Mouse (Mus musculus): Measurements from ENCODE around the gene Kif24. TPM values are rescaled to one million over a fixed set of nuclear protein-coding genes. Genes with fewer than 3 reads are reported as not detected.
A peak's percentile ranks its signal among the peaks of the same experiment; 100 is the strongest.

The Kif24 gene
- total RNA-seq, 2 experiments from 2014 or later: 0.45 to 0.46 TPM

DNA sequence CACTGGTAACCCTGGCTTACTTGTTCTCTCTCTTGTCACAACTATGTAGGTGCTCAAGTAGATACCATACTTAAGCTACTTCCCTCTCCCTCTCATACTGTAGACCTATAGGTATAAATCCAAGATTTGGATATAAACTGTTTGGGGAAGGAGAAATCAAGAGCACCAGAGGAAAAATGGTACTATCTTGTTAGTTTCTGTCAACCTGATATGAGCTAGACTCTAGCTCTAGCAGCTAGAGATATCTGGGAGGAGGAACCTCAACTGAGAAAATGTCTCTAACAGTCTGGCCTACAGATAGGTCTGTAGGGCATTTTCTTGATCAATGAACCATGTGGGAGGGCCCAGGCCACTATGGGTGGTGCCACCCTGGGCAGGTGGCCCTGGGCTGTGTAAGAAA, 63.5 kb downstream of the Kif24 start:
- DNase-seq: no peak

DNA sequence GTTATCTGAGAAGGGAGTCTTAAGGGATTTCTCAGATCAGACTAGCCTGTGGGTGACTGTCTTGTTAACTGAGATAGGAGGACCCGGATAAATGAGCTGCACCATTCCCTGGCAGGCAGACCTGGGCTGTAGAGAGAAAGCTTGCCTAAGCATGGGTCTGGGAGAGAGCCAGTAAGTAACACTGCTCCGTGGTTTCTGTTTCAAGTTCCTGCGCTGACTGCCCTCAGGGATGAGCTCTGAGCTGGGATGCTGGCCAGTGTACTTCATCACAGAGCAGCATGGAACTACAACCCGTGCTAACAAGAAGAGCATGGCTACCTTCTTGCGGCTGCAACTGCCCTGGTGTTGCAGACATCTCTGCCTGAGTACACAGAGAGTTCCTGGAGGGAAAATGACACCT, 64.8 kb downstream of the Kif24 start:
- peak in 1 of 2 experiments; percentile 54 for DNase-seq

DNA sequence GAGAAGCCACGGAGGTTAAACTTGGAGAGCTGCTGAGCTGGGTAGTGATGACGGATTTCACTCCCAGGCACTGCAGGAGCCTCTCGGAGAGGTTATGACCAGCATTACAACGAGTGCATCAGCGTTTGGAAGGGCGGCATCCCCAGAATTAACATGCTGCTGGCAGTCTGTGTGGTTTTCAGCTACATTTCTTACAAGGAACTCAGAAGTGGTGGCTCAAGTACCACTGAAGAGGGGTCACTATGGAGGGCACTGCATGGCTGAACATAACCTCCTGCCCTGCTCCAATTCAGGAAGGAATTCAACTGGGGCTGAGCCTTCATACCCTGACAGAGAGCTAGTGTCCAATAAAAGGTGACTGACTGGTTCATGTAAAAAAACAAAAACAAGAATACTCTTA, 66.3 kb downstream of the Kif24 start:
- no peak for DNase-seq

DNA sequence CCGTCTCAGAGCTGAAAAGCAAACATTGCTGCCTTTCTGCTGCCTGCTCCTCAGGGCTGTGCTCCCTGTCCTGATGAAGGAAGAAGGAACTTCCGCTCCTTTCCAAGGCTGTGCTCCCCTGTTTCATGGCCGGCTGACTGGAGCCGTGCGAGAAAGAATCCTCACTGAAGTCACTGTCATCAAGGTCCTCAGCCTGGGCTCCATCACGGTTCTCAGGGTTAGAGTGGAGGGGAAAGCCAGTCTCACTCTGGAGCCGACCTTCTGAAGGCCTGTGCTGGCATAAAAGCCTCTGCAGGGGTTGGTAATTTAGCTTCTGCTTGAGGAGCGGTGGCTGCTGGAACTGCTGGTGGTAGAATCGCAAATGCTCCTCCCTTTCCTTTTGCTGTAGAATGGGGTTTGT, 70.0 kb downstream of the Kif24 start:
- DNase-seq: no peak

DNA sequence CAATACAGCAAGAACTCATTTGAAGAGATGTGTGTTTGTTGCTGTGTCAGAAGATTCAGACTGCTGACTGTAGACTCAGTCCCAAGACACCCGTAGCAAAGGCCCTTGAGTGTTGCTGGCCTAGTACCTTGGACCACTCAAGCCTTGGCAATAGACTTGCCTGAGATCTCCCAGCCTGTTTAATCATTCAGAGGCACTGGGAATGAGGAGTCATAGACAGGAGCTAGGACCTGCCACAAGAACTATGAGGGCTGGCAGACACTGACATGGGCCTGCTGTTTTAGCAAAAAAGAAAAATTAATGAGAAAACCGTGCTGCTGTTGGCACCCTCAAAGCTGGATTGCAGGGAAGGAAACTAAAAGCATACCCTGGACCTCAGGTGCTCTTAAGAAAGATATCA, 73.7 kb downstream of the Kif24 start:
- no peak for DNase-seq

DNA sequence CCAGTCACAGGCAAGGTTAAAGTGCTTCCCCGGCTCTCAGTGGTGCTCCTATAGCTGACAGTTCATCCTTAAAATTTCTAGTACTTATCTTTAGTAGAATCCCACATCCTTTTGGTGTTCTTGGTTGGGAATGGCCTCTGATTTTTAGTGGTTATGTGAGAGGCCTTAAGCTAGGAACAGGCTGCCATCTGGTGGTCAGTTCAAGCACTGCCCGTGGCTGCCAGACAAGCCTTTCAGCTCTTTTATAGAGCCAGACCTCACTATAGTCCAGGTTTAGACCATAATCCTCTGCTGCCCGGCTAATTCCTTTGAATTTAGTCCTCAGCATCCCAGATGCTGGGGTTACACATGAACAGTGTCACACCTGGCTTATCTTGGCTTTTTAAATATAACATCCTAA, 74.6 kb downstream of the Kif24 start:
- DNase-seq: peak; percentile 76 to 91

DNA sequence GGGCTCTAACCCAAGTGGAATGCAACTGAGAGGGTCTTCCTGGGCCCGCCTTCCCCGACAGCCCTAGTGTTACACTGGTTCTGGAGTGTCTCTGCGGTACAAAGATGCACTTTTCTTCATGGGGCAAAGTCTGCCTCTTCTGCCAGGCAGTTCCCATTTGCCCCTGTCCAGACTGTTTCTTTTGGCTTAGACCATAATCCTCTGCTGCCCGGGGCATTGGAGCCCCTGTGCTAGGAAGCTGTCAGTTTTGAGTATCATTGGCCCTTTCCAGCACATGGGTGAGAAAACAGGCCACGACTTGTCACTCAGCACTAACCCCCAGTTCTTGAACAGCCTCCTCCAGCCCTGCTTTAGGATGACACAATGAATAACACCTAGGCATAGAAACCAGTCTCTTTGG, 75.4 kb downstream of the Kif24 start:
- DNase-seq: no peak

DNA sequence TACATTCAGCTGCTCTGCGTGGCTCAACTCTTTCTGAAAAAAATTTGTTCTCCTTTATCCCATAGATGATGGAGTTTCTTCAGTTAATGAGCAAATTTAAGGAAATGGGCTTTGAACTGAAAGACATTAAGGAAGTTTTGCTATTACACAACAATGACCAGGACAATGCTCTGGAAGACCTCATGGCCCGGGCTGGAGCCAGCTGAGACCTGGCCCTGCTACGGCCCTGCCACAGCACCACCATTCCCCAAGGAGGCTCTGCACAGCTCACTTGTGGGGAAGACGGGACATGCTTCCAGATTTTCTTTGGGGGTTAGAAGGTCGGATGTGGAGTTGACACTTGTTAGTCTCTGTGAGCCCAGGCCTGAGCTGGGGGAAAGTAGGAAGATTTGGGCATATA, 76.1 kb downstream of the Kif24 start:
- peak in 1 of 2 experiments; percentile 22 for DNase-seq

DNA sequence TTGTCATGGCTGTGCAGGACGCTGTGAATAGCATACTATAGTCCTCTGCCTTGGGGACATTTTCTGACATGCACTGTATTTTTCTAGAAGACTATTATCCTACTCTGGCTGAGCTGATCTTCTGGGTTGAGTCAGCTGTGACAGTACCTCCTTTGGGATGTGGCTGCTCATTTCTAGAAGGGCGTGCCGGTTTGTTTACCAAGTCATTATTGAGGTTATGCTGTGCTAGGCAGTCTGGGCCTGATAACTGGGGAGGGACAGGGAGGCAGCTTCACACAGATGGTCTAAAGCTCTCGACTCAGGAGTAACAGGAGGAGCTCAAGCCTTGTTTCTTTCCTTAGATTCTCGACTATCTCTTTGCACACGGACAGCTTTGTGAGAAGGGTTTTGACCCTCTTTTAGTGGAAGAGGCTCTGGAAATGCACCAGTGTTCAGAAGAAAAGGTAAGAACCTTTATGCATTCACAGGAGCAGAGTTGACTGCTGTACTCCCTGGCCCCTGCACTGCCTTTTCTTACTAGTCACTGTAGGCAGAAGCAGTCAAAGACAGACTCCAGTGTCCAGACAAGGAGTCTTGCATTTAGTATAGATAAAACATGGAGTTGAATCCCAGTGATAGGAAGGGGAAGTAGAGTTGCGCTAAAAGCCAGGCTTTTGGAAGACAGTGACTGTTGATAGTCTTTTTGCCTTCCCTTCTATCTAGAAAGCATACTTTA, 76.8 kb downstream of the Kif24 start:
- peak in 1 of 2 experiments; percentile 57 for DNase-seq

DNA sequence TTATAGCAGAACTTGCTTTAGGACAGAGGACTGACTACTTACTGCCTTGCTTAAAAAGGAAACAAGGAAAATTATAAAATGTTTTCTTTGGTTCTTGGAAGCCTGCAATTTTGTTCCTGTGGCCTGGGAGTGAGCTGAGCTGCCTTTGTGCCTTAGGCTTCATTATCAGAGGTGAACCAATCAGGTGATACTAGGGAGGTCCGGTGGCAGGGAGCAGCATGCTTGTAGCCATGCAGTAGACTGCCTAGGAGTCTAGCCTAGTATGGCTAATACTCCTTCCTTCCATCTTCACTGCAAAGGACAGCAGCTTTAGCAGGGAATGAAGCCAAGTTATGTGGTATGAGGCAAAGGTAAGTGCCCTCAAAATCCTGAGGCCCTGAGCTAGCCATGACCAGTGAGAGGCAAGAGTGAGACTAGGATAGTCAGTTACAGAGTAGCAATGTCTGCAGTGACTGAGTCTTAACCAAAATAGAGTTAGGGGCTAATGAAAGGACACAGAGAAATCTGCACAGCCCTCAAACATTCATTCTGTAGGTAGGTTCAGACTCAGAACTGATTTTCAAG, 78.2 kb downstream of the Kif24 start:
- DNase-seq: no peak

DNA sequence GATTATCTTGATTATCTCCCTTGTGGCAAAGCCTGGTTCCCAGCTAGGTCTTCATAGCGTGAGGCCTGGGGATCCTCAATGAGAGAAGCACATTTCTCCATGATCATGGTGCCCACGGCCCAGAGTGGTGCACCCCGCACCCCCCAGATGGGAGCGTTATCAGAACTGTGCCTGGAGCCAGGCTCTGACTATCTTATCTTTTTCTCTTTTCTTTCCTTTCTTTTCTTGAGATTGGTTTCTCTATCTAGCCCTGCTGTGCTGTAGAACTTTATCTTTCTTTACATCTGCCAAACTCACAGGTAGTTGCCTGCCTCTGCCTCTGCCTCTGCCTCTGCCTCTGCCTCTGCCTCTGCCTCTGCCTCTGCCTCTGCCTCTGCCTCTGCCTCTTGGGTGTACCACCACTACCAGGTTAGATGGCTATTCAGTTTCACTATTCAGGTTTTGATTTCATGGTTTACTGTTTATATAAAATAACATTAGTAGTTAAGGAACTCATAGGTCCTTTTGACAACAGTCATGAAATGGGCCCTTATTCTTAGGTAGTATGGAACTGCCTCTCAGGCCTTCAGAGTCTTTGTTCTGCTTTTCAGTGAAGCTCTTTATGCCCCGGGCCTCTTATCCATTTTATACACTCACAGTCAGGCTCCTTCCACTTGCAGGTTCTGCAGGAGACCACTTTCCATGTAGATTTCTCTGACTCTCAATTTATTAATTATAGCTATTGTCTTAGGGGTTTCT, 83.3 kb downstream of the Kif24 start:
- no peak for DNase-seq

DNA sequence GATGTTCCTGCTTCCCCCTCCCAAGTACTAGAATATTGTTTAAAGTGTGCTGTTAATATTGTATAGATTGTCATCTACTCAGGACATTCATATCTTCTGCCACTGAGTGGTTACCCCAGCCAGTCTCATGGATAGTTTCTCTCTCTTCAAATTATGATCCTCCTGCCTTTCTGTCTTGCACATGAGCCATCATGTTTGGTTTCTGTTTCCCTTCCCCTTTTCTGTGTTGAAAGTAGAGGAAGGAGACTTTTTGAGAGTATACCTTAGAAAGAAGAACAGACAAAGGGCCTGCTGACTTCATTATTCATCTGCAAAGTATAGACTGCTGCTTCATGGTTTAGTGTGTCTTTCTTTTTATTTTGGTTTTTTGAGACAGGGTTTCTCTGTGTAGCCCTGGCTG, 87.1 kb downstream of the Kif24 start:
- peak in 1 of 2 experiments; percentile 16 for DNase-seq

DNA sequence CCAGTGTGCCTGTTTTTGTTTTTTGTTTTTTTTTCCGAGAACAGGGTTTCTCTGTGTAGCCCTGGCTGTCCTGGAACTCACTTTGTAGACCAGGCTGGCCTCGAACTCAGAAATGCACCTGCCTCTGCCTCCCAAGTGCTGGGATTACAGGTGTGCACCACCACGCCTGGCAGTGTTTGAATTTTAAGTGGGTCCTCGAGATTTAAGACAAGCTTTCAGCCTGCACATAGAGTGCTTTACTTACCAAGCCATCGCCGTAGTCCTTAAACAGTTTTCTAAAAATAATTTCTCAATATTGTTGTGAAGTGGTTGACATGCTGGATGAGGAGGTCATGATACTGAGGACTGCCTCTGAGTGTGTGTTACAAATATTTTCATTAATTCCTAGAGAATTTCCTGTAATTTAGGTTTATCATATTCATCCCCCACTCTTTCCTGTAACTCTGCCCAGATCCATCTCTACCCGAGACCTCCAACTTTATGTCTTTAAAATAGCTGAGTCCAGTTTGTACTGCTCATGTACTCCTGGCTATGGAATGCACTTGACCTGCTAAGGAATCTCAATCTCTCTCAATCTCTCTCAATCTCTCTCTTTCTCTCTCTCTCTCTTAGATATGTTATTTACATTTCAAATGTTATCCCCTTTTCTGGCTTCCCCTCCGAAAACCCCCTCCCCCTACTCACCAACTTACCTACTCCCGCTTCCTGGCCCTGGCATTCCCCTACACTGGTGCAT, 94.8 kb downstream of the Kif24 start:
- no peak for DNase-seq

DNA sequence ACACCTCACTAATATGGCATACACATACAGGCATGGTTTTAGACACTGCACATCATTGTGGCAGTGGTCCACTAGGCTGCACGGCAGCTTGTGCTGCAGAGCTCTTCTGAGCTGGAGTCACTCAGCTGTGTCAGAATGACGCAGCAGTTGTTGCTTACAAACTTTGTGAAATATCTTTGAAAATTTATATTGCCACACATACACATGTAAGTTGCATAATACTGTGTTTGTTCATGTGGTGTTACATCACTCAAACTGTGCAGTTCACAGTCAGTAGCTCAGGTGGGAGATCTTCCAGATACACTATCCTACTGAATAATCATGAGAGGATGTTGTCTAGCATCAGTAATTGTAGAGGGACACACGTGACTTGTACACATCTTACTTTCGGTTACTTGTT, 96.5 kb downstream of the Kif24 start:
- DNase-seq: no peak

DNA sequence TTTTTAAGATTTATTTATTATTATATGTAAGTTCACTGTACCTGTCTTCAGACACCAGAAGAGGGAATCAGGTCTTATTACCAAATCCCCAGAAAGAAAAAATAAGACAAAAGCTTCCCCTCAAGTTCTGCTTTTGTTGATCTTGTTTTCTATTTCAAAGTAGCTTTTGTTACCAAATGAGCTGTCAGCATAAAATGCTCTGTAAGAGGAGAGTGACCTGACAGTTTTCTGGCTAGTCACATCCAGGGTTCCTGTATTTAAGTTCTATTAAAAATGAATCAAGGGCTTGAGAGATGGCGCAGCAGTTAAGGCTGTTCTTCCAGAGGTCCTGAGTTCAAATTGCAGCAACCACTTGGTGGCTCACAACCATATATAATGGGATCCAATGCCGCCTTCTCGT, 103.6 kb downstream of the Kif24 start:
- no peak for DNase-seq

DNA sequence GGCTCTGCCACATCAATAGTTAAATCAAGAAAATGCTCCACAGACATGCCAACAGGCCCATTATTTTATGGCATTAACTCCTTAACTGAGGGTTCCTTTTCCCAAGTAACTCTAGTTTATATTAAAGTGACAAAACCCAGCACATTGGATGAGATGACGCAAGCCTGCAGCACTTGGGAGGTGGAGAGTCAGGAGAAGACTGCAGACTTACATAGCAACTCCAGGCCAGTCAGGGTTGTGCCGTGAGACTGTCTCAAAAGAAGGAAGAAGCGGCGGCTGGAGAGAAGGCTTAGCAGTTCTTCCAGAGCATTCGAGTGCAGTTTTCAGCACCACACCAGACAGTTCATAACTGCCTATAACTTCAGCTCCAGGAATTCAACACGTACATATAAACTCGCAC, 105.3 kb downstream of the Kif24 start:
- peak in 1 of 2 experiments; percentile 8 for DNase-seq

DNA sequence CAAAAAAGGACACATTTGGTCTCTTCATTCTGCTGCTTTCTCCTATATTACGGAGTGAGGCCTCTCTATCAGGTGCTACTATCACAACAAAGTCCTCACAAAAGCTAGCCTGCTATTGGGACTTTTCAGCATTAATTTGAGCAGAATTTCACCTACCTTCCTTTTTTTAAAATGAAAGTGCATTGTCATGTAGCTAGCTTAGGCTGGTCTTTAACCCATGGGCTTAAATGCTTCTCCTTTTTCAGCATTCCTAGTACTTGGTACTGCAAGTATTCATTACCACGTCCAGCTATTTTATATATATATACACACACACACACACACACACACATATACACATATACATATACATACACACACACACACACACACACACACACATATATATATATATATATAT, 106.0 kb downstream of the Kif24 start:
- DNase-seq: no peak

DNA sequence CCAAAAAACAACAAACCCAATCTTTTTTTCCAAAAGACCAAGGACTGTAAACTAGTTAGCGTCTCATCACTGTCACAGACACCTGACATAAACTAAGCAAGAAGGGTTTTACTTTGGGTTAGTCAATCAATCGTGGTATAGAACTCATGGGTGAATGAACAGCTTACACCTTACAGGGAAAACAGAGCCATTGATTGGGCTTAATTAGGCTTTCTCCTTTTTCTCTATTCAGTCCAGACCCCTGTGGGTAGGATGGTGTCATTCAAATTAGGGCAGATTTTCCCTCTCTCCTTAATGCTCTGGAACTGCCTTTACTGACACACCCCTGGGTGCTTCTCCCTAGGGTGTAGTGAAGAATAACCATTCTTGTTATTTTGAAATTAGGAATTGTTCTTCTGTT, 107.5 kb downstream of the Kif24 start:
- no peak for DNase-seq

DNA sequence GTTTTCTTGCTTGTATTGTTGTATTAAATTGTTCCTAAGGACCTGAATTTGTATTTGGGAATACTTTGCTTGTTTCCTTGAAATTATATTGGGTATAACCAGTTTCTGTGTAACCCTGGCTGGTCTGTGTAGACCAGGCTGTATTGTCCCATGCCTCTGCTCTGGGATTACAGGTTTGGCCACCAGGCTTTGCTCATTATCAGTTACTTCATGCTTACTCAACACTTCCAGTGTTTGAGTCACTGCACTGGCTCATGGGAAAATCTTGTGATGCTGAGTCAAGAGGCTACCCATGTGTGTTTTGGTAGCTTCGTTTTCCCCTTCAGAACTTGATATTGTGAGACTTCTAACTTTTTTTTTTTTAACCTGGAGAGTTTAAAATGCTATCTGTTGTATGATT, 111.4 kb downstream of the Kif24 start:
- peak in 1 of 2 experiments; percentile 7 for DNase-seq

DNA sequence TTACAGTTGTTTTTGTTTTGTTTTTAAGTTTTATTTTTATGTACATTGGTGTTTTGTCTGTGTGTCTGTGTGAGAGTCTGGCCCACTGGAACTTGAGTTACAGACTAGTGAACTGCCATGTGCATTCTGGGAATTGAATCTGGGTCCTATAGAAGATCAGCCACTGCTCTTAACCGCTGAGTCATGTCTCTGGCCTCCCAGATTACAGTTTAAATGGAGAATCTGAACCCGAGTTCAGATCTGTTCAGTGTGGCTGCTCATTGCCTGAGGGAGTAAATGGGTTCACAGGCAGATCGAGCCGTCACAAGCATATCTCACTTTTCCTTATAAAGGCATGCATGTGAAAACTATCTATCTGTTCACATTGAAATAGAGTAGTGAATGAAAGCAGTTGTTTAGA, 111.9 kb downstream of the Kif24 start:
- DNase-seq: no peak

DNA sequence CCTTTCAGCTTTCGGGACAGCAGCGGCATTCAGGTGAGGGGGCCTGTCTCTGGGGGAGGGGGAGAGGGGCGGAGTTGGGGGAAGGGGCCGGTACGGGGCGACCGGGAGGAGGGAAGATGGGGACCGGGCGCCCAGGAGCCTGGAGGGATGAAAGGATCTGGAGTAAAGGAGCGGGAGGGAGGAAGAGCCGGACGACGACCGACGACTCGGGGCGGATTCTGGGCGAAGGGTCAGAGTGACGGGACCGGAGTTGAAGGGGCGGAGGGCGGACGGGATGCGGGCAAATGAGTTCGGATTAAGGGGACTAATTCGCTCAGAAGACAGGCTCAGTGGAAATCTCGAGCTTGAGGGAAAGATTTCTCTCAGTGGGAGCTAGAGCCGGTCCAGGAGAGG, 115.5 kb downstream of the Kif24 start:
- DNase-seq: no peak

DNA sequence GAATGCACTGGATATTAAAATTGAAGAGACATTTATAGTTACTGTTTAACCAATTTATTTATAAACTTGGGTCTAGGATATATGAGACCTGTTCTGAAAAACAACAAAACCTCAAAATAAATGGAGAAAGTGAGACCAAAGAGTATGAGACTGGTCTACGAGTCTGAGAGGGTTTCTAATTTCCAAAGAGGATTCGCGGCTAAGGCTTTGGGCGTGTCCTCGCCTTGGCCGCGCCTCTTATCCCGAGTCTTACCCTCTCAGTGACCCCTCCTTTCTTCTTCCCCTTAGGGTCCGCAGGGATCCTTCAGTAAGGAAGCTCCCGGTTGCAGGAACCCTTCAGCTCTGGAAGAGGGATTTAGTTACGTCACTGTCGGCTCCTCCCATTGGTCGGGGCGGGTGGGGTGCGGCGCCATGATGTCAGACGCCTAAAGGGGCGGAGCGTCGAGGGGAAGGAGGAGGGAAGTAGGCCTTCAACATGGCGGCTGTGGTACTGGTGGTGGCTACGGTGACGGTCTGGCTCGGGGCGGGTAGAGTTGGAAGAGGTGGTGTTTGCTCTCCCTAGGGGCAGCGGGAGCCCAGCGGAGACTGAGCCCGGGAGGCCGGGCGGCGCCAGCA, 116.0 kb downstream of the Kif24 start, which contains the start of gene Ubap1:
Ubap1 (plus strand) TSS at position 413 of the 615 bp plus-strand sequence.
- DNase-seq: peak; percentile 97 to 98

All from heart, adult 18-20 months (tissue).